Mouse (Mus musculus) heart, embryonic 10.5 days (tissue): Measurements from ENCODE around the gene Tmem237. TPM values are rescaled to one million over a fixed set of nuclear protein-coding genes. Genes with fewer than 3 reads are reported as not detected.

Experiments used
- DNase-seq: peaks from one replicate; pipeline ENCODE4 v3.0.0-alpha.2; 2017; ENCODE audit warnings: low spot score
- H3K27ac ChIP-seq: fragments of 300-500 bp; sonication (generic); 2 replicates; pipeline ENCODE4 v1.5.1; 2016; ENCODE audit warnings: mild to moderate bottlenecking
- H3K27me3 ChIP-seq: fragments of 300-500 bp; sonication (generic); 2 replicates; pipeline ENCODE4 v1.6.1; 2016; ENCODE audit warnings: mild to moderate bottlenecking; ENCODE audit not compliant: poor library complexity, insufficient read depth, severe bottlenecking
- H3K36me3 ChIP-seq: fragments of 300-500 bp; sonication (generic); 2 replicates; pipeline ENCODE4 v1.6.1; 2016; ENCODE audit warnings: mild to moderate bottlenecking, moderate library complexity
- H3K4me1 ChIP-seq: fragments of 300-500 bp; sonication (generic); 2 replicates; pipeline ENCODE4 v1.6.1; 2016; ENCODE audit warnings: mild to moderate bottlenecking
- H3K4me3 ChIP-seq: fragments of 300-500 bp; sonication (generic); 2 replicates; pipeline ENCODE4 v1.5.1; 2016; ENCODE audit warnings: mild to moderate bottlenecking, moderate library complexity
- H3K9me3 ChIP-seq: fragments of 300-500 bp; sonication (generic); 2 replicates; pipeline ENCODE4 v1.6.1; 2016; ENCODE audit warnings: mild to moderate bottlenecking, moderate library complexity
- WGBS: fragments of 180-500 bp; shearing (Covaris S2); methylation state at CpG from one replicate; pipeline ENCODE4 v1.1.7; 2016; 5-methylcytosine and 5-hydroxymethylcytosine counted together
- polyA plus RNA-seq: library from polyadenylated mRNA; unstranded; fragments of >200 nt; fragmentation: Nextera tagmentation; extraction: Ambion mirVana; gene quantifications from 2 replicates; pipeline ENCODE4 v1.2.1, GENCODE M21; 2016

The Tmem237 gene
- polyA plus RNA-seq, 1 experiment from 2014 or later: 29.8 TPM

DNA sequence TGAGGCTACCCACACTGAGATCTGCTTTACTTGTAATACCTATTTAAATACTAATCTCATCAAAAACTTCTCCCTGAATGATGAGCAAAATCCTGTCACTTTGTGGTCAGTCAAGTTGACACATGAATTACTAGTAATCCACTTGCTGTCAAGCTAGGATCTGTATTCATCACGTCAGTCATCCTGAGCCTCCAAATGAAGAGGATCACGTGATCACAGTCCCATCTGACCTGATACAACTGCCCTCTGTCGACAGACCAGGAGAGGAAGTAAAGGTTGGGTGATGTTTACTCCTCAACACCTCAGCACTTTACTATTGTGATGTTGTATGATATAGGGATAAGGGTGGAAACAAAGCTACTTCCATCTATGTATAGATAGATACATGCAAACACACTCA, 56.5 kb downstream of the Tmem237 start:
- no peaks in the 10 kb centered on the region for H3K9me3 ChIP-seq
- H3K27me3 ChIP-seq: no peaks in the 10 kb centered on the region
- 63% methylated on average over 3 of the region's 3 CpGs for WGBS
- DNase-seq: no peak
- H3K27ac ChIP-seq: no peak overlapping the region
- H3K4me1 ChIP-seq: no peaks in the 10 kb centered on the region
- H3K36me3 ChIP-seq: no peaks in the 10 kb centered on the region
- H3K4me3 ChIP-seq: no peak overlapping the region

DNA sequence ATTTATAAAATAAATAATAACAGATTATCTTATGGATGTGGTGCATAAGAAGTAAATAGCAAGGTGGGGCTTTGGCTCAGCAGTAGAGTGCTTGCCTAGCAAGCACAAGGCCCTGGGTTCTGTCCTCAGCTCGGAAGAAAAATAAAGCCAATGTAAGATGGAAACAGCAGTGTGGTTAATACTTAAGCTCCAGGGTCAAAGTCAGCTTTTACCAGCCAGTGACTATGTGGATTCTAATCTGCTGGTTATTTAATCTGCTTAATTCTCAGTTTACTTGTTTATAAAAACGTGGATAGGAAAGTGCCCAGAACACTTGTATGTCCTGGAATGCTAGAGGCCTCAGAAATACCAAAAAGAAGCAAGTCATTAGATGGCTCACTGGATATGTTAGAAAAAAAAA, 63.3 kb downstream of the Tmem237 start:
- Histone ChIP-seq H3K9me3 (no peaks in the 10 kb centered on the region), H3K4me3 (no peak overlapping the region), H3K27me3 (no peaks in the 10 kb centered on the region), H3K27ac (no peak overlapping the region), H3K36me3 (no peaks in the 10 kb centered on the region), H3K4me1 (no peaks in the 10 kb centered on the region)
- 58% methylated on average over 2 of the region's 2 CpGs for WGBS
- DNase-seq: no peak

GRCm38 (mm10) chr1:59051306-59051705, 68.9 kb downstream of the Tmem237 start:
- H3K4me1 ChIP-seq: no peaks in the 10 kb centered on the region
- H3K27ac ChIP-seq: no peak overlapping the region
- no peak for DNase-seq
- 71% methylated on average over 2 of the region's 2 CpGs for WGBS
- no peaks in the 10 kb centered on the region for H3K27me3 ChIP-seq
- no peaks in the 10 kb centered on the region for H3K36me3 ChIP-seq
- no peaks in the 10 kb centered on the region for H3K9me3 ChIP-seq
- H3K4me3 ChIP-seq: no peak overlapping the region

Other genes starting within 250 kb of the Tmem237 start
- 19.6 and 34.1 TPM in 2 replicates for gene Trak2, start 147.0 kb downstream of the Tmem237 start, polyA plus RNA-seq
- gene Stradb, start 146.9 kb downstream of the Tmem237 start, polyA plus RNA-seq: 22.8 and 23.8 TPM in 2 replicates
- gene C2cd6, start 25.5 kb downstream of the Tmem237 start, polyA plus RNA-seq: not detected in 2 replicates
- gene Mpp4, start 43.0 kb upstream of the Tmem237 start, polyA plus RNA-seq: 0.49 TPM in 2 replicates
- 12.2 and 14.0 TPM in 2 replicates for gene Als2, start 116.8 kb upstream of the Tmem237 start, polyA plus RNA-seq
- gene Cdk15, start 136.5 kb upstream of the Tmem237 start, polyA plus RNA-seq: 0.20 TPM in 1 of 2 replicates, not detected in the other